Mouse (Mus musculus) regulatory T cell (primary cell): Measurements from ENCODE around the gene Cachd1.

Experiments
- in situ Hi-C: fragments of 300-600 bp; cut with MboI, MseI; formaldehyde crosslinking; loops from one replicate; pipeline ENCODE4 v1.15.1; 2025; ENCODE audit warnings: high pct_unique_total_duplicates

The Cachd1 gene

DNA sequence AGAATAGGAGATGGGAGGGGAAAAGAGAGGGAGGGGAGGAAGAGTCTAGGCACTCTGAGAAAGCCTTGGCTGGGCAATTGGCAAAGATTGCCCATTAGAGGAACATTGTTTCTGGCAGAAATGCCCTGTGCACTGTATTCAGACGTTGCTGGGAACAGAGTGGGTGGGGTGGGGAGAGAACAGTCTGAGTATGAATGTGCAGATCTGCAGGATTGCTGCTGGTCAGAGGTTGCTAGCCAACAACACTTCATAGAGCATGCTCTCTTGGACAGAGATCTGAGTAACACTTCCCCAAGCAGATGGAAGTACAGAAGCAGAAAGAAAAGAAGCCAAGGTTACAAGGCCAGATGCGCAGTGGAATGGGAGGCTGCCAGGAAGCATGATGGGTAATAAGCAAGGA lies 285.7 kb downstream of the Cachd1 start:
- in situ Hi-C loops, result no loop called here

DNA sequence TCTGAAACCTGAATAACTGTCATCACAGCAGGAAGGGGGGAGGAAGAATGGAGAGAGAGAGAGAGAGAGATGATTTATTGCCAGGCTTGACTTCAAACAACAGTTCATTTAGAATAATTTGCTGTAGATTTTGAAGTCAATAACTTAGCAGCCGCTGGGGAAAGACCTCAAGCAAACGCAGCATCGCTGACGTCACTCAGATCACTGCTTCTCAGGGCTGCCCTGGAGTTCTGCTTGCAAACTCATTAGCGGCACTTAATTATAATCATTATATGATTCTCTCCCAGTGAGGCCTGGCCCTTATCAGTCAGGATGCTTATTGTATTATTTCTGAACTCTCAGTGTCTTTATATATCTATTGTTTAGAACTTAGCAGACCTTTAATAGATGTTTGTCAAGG lies 289.9 kb downstream of the Cachd1 start:
- in situ Hi-C loops, result no loop called here

DNA sequence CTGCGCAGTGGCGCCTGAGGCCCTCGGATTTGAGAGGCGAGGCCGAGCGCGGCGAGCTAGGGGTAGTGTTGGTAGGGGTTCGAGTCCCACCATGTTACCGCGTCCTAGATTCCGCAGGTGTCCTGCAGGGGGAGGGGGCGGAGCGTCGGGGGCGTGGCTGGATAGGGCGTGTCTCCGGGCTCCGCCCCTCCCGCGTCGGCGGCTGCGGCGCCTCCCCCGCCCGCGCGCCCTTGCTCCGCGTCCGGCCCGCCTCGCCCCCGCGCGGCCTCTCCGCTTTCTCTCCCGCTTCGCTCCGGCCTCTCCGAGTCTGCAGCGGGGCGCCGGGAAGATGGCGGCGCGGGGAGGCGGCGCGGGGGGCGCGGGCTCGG lies 292.3 kb downstream of the Cachd1 start, which contains the start of gene Raver2:
Gene Raver2 (plus strand): TSS at position 198 of the 368 bp plus-strand sequence.
- in situ Hi-C loops, result no loop called here

DNA sequence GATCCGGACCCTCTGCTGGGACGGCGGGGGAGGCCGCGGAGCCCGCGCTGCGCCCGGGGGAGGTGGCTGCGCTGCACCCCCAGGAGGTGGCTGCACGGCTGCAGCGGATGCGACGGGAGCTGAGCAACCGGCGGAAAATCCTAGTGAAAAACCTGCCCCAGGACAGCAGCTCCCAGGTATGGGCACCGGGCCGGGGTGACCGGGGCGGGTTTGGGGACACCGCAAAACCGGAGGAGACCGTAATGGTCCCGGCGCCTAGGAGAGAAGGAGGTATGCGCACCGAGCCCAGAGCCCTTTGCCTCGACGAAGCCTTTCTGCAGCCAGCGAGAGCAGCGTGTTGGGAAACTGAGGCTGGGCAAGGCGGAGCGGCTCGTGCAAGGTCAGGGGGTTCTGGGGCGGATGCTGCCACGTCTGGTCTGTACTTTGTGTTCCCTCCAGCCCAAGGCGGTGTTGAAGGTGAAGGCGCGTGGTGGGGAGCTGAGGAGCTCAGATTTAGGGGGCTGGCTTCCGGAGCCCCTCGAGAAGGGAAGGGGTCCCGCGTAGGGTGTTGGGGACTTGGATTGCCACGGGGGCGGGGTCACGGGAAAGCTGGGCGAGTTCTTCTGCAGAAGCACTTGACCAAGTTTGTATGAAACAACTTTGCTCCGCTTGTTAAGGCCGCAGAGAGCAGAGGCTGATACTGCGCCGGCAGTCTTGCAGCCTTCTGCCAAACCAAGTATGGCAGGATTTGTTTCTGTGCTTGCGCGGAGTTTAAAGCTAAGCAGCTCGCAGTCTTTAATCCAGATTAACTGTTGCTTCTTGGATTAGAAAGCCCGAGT lies 292.9 kb downstream of the Cachd1 start:
- in situ Hi-C loops, result no loop called here

DNA sequence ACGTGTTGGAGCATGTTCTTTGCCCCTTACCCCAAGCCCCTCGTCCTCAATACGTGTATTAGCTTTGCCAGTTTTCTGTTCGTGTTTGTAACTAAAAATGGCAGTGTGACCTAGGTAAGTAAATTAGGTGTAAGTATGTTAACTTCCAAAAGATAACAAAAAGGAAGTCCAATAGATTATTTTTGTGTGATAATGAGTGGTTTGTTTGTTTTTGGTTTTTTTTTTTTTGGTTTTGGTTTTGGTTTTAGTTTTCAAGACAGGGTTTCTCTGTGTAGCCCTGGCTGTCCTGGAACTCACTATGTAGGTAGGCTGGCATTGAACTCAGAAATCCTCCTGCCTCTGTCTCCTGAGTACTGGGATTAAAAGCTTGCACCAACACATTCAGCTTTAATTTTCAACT lies 295.1 kb downstream of the Cachd1 start:
- in situ Hi-C loops, result no loop called here

DNA sequence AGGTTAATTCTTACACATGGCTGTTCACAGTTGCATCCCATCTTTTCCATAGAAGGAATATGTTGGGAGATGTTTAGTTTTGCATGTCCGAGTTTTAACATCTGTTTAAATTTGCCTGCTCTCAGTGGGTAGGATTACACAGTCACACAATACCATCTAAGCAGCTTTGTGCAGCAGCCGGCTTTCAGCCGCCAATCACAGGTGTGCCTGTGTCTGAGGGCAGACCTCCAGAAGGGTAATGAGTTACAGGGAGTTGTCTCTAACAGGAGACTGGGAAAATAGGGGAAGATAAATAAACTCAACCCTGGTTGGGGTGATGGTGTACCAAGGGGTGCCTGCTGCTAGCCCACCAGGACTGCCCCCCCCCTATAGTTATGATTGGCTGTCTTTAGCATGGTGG lies 299.9 kb downstream of the Cachd1 start:
- in situ Hi-C loops, result loop anchor here (25.0 kb wide), 1 partner anchor 1439 kb away; no protein-coding TSS in a partner anchor
